Mouse (Mus musculus): ENCODE results near the gene Zcchc2. TPM values are rescaled to one million over a fixed set of nuclear protein-coding genes. Genes with fewer than 3 reads are reported as not detected.
A peak's percentile ranks its signal among the peaks of the same experiment; 100 is the strongest.

Gene Zcchc2
- total and polyA plus RNA-seq, 3 experiments: 6.6 to 9.8 (median 8.3) TPM

- peaks cover 14% of the 10 kb centered on the region for H3K4me1 ChIP-seq (ENCODE audit: control insufficient read depth, insufficient read depth, low read length)
- no peaks in the 10 kb centered on the region for H3K27me3 ChIP-seq (ENCODE audit: control insufficient read depth, insufficient read depth, low read length)
- peak overlapping the region; percentile 10; the same call in 1 of the 2 replicates for H3K27ac ChIP-seq
- TF ChIP-seq CTCF (IDR thresholded peaks at IDR 0.05): no peak
- no peak for TF ChIP-seq EP300 (IDR thresholded peaks at IDR 0.05; ENCODE audit: insufficient read depth, low read depth, low read length)
- no peak for TF ChIP-seq POLR2A (IDR thresholded peaks at IDR 0.05; ENCODE audit: insufficient read depth, low read depth, low read length)
- peaks cover 1% of the 10 kb centered on the region; the same call in 1 of the 2 replicates for H3K79me2 ChIP-seq (replicated peaks; ENCODE audit: control insufficient read depth, insufficient read depth, low read length)
- DNase-seq: no peak
- intact Hi-C loops (cut with DNase I): loop anchor here (10.0 kb wide), 1 partner anchor 178 kb away; the partner anchor contains the start of gene Phlpp1
- no peak overlapping the region for H3K4me3 ChIP-seq
- 29% methylated on average over 3 of the region's 3 CpGs for WGBS
- peaks cover 16% of the 10 kb centered on the region for H3K36me3 ChIP-seq (ENCODE audit: control insufficient read depth, insufficient read depth, low read length)
- no peak overlapping the region for H3K9ac ChIP-seq (ENCODE audit: low read depth, low read length)
These were observed 7.1 kb downstream of the Zcchc2 start for GRCm38 (mm10) chr1:105997282-105997681.

GRCm38 (mm10) chr1:105999802-106000201, 9.6 kb downstream of the Zcchc2 start:
- Histone ChIP-seq H3K27me3 (ENCODE audit: control insufficient read depth, insufficient read depth, low read length) (no peaks in the 10 kb centered on the region), H3K36me3 (ENCODE audit: control insufficient read depth, insufficient read depth, low read length) (peaks cover 16% of the 10 kb centered on the region), H3K9ac (ENCODE audit: low read depth, low read length) (no peak overlapping the region), H3K27ac (no peak overlapping the region), H3K4me1 (ENCODE audit: control insufficient read depth, insufficient read depth, low read length) (peaks cover 14% of the 10 kb centered on the region), H3K4me3 (no peak overlapping the region), H3K79me2 (replicated peaks; ENCODE audit: control insufficient read depth, insufficient read depth, low read length) (peaks cover 1% of the 10 kb centered on the region; the same call in 1 of the 2 replicates)
- TF ChIP-seq CTCF (IDR thresholded peaks at IDR 0.05): no peak
- TF ChIP-seq EP300 (IDR thresholded peaks at IDR 0.05; ENCODE audit: insufficient read depth, low read depth, low read length): no peak
- TF ChIP-seq POLR2A (IDR thresholded peaks at IDR 0.05; ENCODE audit: insufficient read depth, low read depth, low read length): no peak
- intact Hi-C loops (cut with DNase I): loop anchor here (10.0 kb wide), 1 partner anchor 175 kb away; the partner anchor contains the start of gene Phlpp1
- DNase-seq: no peak
- 86% methylated on average over 2 of the region's 2 CpGs for WGBS

DNA sequence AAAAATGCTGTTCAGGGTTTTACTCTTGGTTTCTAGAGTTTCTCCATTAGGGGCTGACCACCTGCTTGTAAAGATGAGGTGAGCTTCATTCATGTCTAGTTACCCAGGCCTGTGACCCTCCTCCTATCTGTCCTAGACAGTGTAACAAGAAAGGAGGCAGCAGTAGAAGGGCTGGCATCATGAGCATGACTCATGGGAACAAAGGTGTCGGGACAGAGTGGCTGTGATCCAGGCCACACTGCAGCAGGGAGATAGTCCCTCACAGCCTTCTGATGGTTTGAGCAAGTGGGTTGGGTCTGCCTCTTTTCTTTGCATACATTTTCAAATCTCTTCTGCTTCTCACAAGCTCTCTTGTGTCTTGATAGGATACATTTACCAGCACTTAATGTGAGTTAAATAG, 17.4 kb downstream of the Zcchc2 start:
- Histone ChIP-seq H3K36me3 (ENCODE audit: control insufficient read depth, insufficient read depth, low read length) (no peaks in the 10 kb centered on the region; the same call in 1 of the 2 replicates), H3K27me3 (ENCODE audit: control insufficient read depth, insufficient read depth, low read length) (no peaks in the 10 kb centered on the region), H3K27ac (no peak overlapping the region), H3K4me3 (no peak overlapping the region), H3K4me1 (ENCODE audit: control insufficient read depth, insufficient read depth, low read length) (no peaks in the 10 kb centered on the region; the same call in 1 of the 2 replicates), H3K9ac (ENCODE audit: low read depth, low read length) (no peak overlapping the region), H3K79me2 (replicated peaks; ENCODE audit: control insufficient read depth, insufficient read depth, low read length) (no peaks in the 10 kb centered on the region)
- intact Hi-C loops (cut with DNase I): no loop called here
- TF ChIP-seq POLR2A (IDR thresholded peaks at IDR 0.05; ENCODE audit: insufficient read depth, low read depth, low read length) (no peak), EP300 (IDR thresholded peaks at IDR 0.05; ENCODE audit: insufficient read depth, low read depth, low read length) (no peak), CTCF (IDR thresholded peaks at IDR 0.05) (no peak)
- 55% methylated on average over 1 of the region's 1 CpGs for WGBS
- no peak for DNase-seq

GRCm38 (mm10) chr1:106011097-106011496, 20.9 kb downstream of the Zcchc2 start:
- H3K27me3 ChIP-seq (ENCODE audit: control insufficient read depth, insufficient read depth, low read length): no peaks in the 10 kb centered on the region
- no peak overlapping the region for H3K4me3 ChIP-seq
- no peak for DNase-seq
- WGBS: 58% methylated on average over 7 of the region's 7 CpGs
- TF ChIP-seq CTCF (IDR thresholded peaks at IDR 0.05): no peak
- no peak for TF ChIP-seq POLR2A (IDR thresholded peaks at IDR 0.05; ENCODE audit: insufficient read depth, low read depth, low read length)
- TF ChIP-seq EP300 (IDR thresholded peaks at IDR 0.05; ENCODE audit: insufficient read depth, low read depth, low read length): no peak
- no peaks in the 10 kb centered on the region for H3K36me3 ChIP-seq (ENCODE audit: control insufficient read depth, insufficient read depth, low read length)
- no peak overlapping the region for H3K9ac ChIP-seq (ENCODE audit: low read depth, low read length)
- no peak overlapping the region for H3K27ac ChIP-seq
- intact Hi-C loops (cut with DNase I): no loop called here
- no peaks in the 10 kb centered on the region for H3K79me2 ChIP-seq (replicated peaks; ENCODE audit: control insufficient read depth, insufficient read depth, low read length)
- no peaks in the 10 kb centered on the region; the same call in 1 of the 2 replicates for H3K4me1 ChIP-seq (ENCODE audit: control insufficient read depth, insufficient read depth, low read length)

DNA sequence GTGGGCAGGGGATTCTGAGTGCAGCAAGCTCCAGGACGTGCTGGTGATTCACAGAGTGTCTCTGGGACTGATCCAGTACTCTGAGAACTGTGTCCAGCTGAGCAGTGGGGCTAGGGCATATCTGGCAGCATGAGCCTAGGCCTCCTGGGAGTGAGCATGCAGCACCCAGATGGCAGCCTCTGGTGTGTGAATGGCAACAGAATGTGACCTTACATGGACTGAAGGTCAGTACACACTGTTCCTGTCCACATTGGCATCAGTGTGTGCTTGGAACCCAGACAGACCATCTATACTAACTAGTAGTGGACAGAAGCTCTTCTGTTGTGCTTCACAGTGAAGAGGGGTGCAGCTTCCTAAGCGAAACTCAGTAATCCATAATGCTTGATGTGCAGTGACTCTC, 23.6 kb downstream of the Zcchc2 start:
- 85% methylated on average over 2 of the region's 2 CpGs for WGBS
- no peak overlapping the region for H3K27ac ChIP-seq
- no peaks in the 10 kb centered on the region for H3K36me3 ChIP-seq (ENCODE audit: control insufficient read depth, insufficient read depth, low read length)
- H3K4me1 ChIP-seq (ENCODE audit: control insufficient read depth, insufficient read depth, low read length): no peaks in the 10 kb centered on the region
- H3K79me2 ChIP-seq (replicated peaks; ENCODE audit: control insufficient read depth, insufficient read depth, low read length): no peaks in the 10 kb centered on the region
- no peak overlapping the region for H3K9ac ChIP-seq (ENCODE audit: low read depth, low read length)
- DNase-seq: no peak
- no peak for TF ChIP-seq EP300 (IDR thresholded peaks at IDR 0.05; ENCODE audit: insufficient read depth, low read depth, low read length)
- TF ChIP-seq POLR2A (IDR thresholded peaks at IDR 0.05; ENCODE audit: insufficient read depth, low read depth, low read length): no peak
- no peak for TF ChIP-seq CTCF (IDR thresholded peaks at IDR 0.05)
- intact Hi-C loops (cut with DNase I): no loop called here
- no peak overlapping the region for H3K4me3 ChIP-seq
- H3K27me3 ChIP-seq (ENCODE audit: control insufficient read depth, insufficient read depth, low read length): no peaks in the 10 kb centered on the region

DNA sequence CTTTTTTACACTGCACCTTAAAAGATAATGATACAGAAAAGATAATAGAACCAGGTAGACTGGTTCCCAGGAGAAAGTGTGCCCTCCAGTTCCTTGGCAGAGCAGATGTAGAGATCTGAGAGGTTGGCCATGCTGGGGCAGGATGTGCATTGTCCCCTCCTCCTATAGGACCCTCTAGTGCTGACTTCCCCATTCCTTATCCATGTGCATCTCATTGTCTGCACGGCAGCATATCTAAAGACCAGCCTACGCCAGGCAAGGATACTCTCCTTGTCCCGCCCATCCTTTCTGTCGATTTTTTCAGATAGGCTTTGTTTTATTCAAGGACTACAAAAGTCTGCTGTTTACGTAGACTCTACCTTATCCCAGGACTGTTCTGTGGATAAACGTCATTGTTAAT, 26.1 kb downstream of the Zcchc2 start:
- Histone ChIP-seq H3K27ac (no peak overlapping the region), H3K36me3 (ENCODE audit: control insufficient read depth, insufficient read depth, low read length) (peaks cover 3% of the 10 kb centered on the region; the same call in 1 of the 2 replicates), H3K4me3 (no peak overlapping the region), H3K9ac (ENCODE audit: low read depth, low read length) (no peak overlapping the region), H3K4me1 (ENCODE audit: control insufficient read depth, insufficient read depth, low read length) (no peaks in the 10 kb centered on the region), H3K27me3 (ENCODE audit: control insufficient read depth, insufficient read depth, low read length) (no peaks in the 10 kb centered on the region), H3K79me2 (replicated peaks; ENCODE audit: control insufficient read depth, insufficient read depth, low read length) (no peaks in the 10 kb centered on the region)
- intact Hi-C loops (cut with DNase I): no loop called here
- DNase-seq: no peak
- 58% methylated on average over 6 of the region's 6 CpGs for WGBS
- TF ChIP-seq POLR2A (IDR thresholded peaks at IDR 0.05; ENCODE audit: insufficient read depth, low read depth, low read length): no peak
- no peak for TF ChIP-seq CTCF (IDR thresholded peaks at IDR 0.05)

All from heart, adult 2 months (tissue).